Mouse (Mus musculus) olfactory bulb, adult 2 months (tissue): ENCODE measurements around the gene Arl6ip4.

ENCODE experiments used
- CTCF ChIP-seq: fragments of 200-500 bp; IDR thresholded peaks from 2 replicates; pipeline ENCODE4 v1.5.1; 2012; ENCODE audit warnings: low read depth, mild to moderate bottlenecking, low read length, moderate library complexity; ENCODE audit not compliant: insufficient read depth
- POLR2A ChIP-seq: fragments of 200-500 bp; IDR thresholded peaks from 2 replicates; pipeline ENCODE4 v1.6.1; 2012; ENCODE audit warnings: mild to moderate bottlenecking, low read depth, low read length, moderate library complexity; ENCODE audit not compliant: insufficient read depth

GRCm38 (mm10) chr5:124079880-124080279, 36.0 kb upstream of the Arl6ip4 start:
- no peak for TF ChIP-seq POLR2A
- TF ChIP-seq CTCF = no peak
